Mouse (Mus musculus) spleen, adult 2 months (tissue): Measurements from ENCODE around the gene Ldlrad3. TPM values are rescaled to one million over a fixed set of nuclear protein-coding genes. Genes with fewer than 3 reads are reported as not detected.

Source experiments
- DNase-seq, 2 experiments: peaks; one replicate each; pipeline versions ENCODE4 v3.0.0 to v3.0.0-alpha.2; 2012 to 2021; ENCODE audit warnings: low spot score in 2 of 2, low read depth in 1 of 2
- H3K27ac ChIP-seq: fragments of 200-500 bp; 2 replicates; pipeline ENCODE4 v1.5.1; 2012; ENCODE audit warnings: low read length, inconsistent platforms; ENCODE audit not compliant: insufficient read depth
- H3K27me3 ChIP-seq: fragments of 200-500 bp; 2 replicates; pipeline ENCODE4 v1.6.1; 2012; ENCODE audit warnings: mild to moderate bottlenecking, moderate library complexity, low read length, inconsistent platforms; ENCODE audit not compliant: control insufficient read depth, insufficient read depth
- H3K36me3 ChIP-seq: fragments of 200-500 bp; 2 replicates; pipeline ENCODE4 v1.6.1; 2012; ENCODE audit warnings: mild to moderate bottlenecking, low read length, inconsistent platforms; ENCODE audit not compliant: control insufficient read depth, insufficient read depth
- H3K4me1 ChIP-seq: fragments of 200-500 bp; 2 replicates; pipeline ENCODE4 v1.6.1; 2011; ENCODE audit warnings: inconsistent platforms; ENCODE audit not compliant: control insufficient read depth, insufficient read depth, insufficient read length
- H3K4me3 ChIP-seq: fragments of 200-500 bp; 2 replicates; pipeline ENCODE4 v1.5.1; 2011; ENCODE audit warnings: mild to moderate bottlenecking, inconsistent platforms; ENCODE audit not compliant: insufficient read depth, insufficient read length; ENCODE audit errors: extremely low read depth
- CTCF ChIP-seq: fragments of 200-500 bp; IDR thresholded peaks from 2 replicates; pipeline ENCODE4 v1.5.1; 2011; ENCODE audit warnings: mild to moderate bottlenecking, inconsistent platforms; ENCODE audit not compliant: insufficient read depth, insufficient read length, insufficient replicate concordance; ENCODE audit errors: extremely low read depth
- POLR2A ChIP-seq: fragments of 200-500 bp; IDR thresholded peaks from 2 replicates; pipeline ENCODE4 v1.6.1; 2011; ENCODE audit warnings: low read depth, low read length, inconsistent platforms
- WGBS: fragments of 180-500 bp; shearing (Covaris S2); methylation state at CpG from one replicate; pipeline ENCODE4 v1.1.7; 2018; 5-methylcytosine and 5-hydroxymethylcytosine counted together
- polyA plus RNA-seq: library from polyadenylated mRNA; depleted of rRNA; stranded (reverse); fragments of >200 nt; gene quantifications from 2 replicates; pipeline ENCODE4 v1.2.3, GENCODE M21; 2012

Ldlrad3 gene
- polyA plus RNA-seq, 1 experiment, result 3.5 TPM

GRCm38 (mm10) chr2:102021371-102022084 lies 164.7 kb downstream of the Ldlrad3 start:
- H3K36me3 ChIP-seq, result no peaks in the 10 kb centered on the region
- no peak for DNase-seq
- H3K4me3 ChIP-seq, result no peak overlapping the region
- TF ChIP-seq POLR2A, result no peak
- WGBS, result 75% methylated on average over 11 of the region's 11 CpGs
- H3K4me1 ChIP-seq, result no peaks in the 10 kb centered on the region
- no peaks in the 10 kb centered on the region for H3K27me3 ChIP-seq
- no peak overlapping the region for H3K27ac ChIP-seq

GRCm38 (mm10) chr2:102020546-102020945 lies 165.6 kb downstream of the Ldlrad3 start:
- TF ChIP-seq POLR2A (no peak), CTCF (no peak)
- no peaks in the 10 kb centered on the region for H3K27me3 ChIP-seq
- 94% methylated on average over 3 of the region's 3 CpGs for WGBS
- no peaks in the 10 kb centered on the region for H3K4me1 ChIP-seq
- no peaks in the 10 kb centered on the region for H3K36me3 ChIP-seq
- H3K27ac ChIP-seq, result no peak overlapping the region
- no peak overlapping the region for H3K4me3 ChIP-seq
- DNase-seq, result no peak

GRCm38 (mm10) chr2:102014538-102015113 lies 171.6 kb downstream of the Ldlrad3 start:
- H3K27ac ChIP-seq, result no peak overlapping the region
- no peaks in the 10 kb centered on the region for H3K4me1 ChIP-seq
- TF ChIP-seq POLR2A, result no peak
- no peak for TF ChIP-seq CTCF
- H3K27me3 ChIP-seq, result no peaks in the 10 kb centered on the region
- DNase-seq, result no peak
- H3K4me3 ChIP-seq, result no peak overlapping the region
- 80% methylated on average over 6 of the region's 6 CpGs for WGBS
- no peaks in the 10 kb centered on the region for H3K36me3 ChIP-seq

GRCm38 (mm10) chr2:102011311-102011975 lies 174.7 kb downstream of the Ldlrad3 start:
- no peak for DNase-seq
- H3K27me3 ChIP-seq, result no peaks in the 10 kb centered on the region
- WGBS, result 83% methylated on average over 6 of the region's 6 CpGs
- no peaks in the 10 kb centered on the region for H3K36me3 ChIP-seq
- no peak for TF ChIP-seq POLR2A
- no peak for TF ChIP-seq CTCF
- no peaks in the 10 kb centered on the region for H3K4me1 ChIP-seq
- H3K4me3 ChIP-seq, result no peak overlapping the region
- H3K27ac ChIP-seq, result no peak overlapping the region

GRCm38 (mm10) chr2:102009766-102010265 lies 176.4 kb downstream of the Ldlrad3 start:
- DNase-seq, result no peak
- 79% methylated on average over 6 of the region's 6 CpGs for WGBS
- no peak for TF ChIP-seq POLR2A
- TF ChIP-seq CTCF, result no peak
- Histone ChIP-seq H3K27ac (no peak overlapping the region), H3K27me3 (no peaks in the 10 kb centered on the region), H3K4me3 (no peak overlapping the region), H3K36me3 (no peaks in the 10 kb centered on the region), H3K4me1 (no peaks in the 10 kb centered on the region)

- Histone ChIP-seq H3K4me3 (no peak overlapping the region), H3K4me1 (peaks cover 7% of the 10 kb centered on the region), H3K27ac (no peak overlapping the region), H3K36me3 (no peaks in the 10 kb centered on the region), H3K27me3 (no peaks in the 10 kb centered on the region)
- no peak for DNase-seq
- TF ChIP-seq CTCF, result no peak
- TF ChIP-seq POLR2A, result no peak
- WGBS, result 80% methylated on average over 4 of the region's 4 CpGs
Measured at GRCm38 (mm10) chr2:102006143-102006542, 180.0 kb downstream of the Ldlrad3 start.
